ENCODE assay signal across 11 mouse cellular contexts in the genomic region with DNA sequence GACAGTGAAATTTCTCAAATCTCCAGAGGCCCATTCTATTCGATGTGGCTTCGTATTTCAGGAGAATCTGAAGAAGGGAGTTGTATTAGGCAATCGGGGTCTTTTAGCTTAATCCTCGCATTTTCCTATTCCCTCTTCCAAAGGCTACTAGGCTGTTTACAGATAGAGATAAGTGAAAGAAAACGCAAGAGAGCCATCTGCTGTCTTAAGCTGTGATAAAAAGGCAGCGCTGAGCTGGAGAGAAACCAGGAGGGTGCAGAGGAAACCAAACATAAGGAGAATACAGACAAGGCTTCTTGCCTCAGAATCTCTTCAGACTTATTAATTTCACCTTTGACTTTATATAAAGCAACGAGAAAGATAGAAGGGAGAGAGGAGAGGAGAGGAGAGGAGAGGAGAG.
DNase-seq lines count a peak whose midpoint lies in the region; ATAC-seq and TF ChIP-seq lines count a peak whose summit lies in the region.
"Had no signal": no experiment of that assay in that cellular context is flagged by ENCODE, and none has a peak within 500 bp of the region (broad histone marks: within the 10 kb centered on the region; RNA-seq: fewer than 3 reads in every experiment).

No protein-coding gene starts in this region.

- intact Hi-C loops in gastrocnemius, adult 2 months (cut with DNase I): no loop called here

- no peak overlapping the region for H3K9ac ChIP-seq in forebrain, embryonic 16.5 days (replicated peaks; ENCODE audit: low read depth, low read length)
- H3K9ac ChIP-seq in midbrain, embryonic 12.5 days (replicated peaks): no peak overlapping the region
- H3K9ac ChIP-seq: intestine, embryonic 15.5 days had no signal

- ATAC-seq in forebrain, embryonic 16.5 days: peak; percentile 67
- ATAC-seq in midbrain, embryonic 12.5 days (ENCODE audit: low FRiP score, low read depth): no peak

- peak overlapping the region; percentile 11; the same call in 1 of the 2 replicates for H3K4me3 ChIP-seq in forebrain, embryonic 16.5 days (replicated peaks; ENCODE audit: low read length)
- no peak overlapping the region for H3K4me3 ChIP-seq in midbrain, embryonic 12.5 days
- H3K4me3 ChIP-seq in gastrocnemius, adult 2 months: no peak overlapping the region
- H3K4me3 ChIP-seq: intestine, embryonic 15.5 days had no signal

- no peaks in the 10 kb centered on the region for H3K36me3 ChIP-seq in forebrain, embryonic 16.5 days (ENCODE audit: control insufficient read depth, insufficient read depth)
- no peaks in the 10 kb centered on the region for H3K36me3 ChIP-seq in midbrain, embryonic 12.5 days
- H3K36me3 ChIP-seq: intestine, embryonic 15.5 days had no signal

- TF ChIP-seq CTCF in gastrocnemius, adult 2 months (IDR thresholded peaks at IDR 0.05): no peak

- peak overlapping the region; percentile 40 for H3K4me2 ChIP-seq in forebrain, embryonic 16.5 days (ENCODE audit: low read length)
- peak overlapping the region; percentile 23; the same call in 1 of the 2 replicates for H3K4me2 ChIP-seq in midbrain, embryonic 12.5 days (replicated peaks)
- H3K4me2 ChIP-seq: intestine, embryonic 15.5 days; liver, embryonic 11.5 days had no signal

- peaks cover 20% of the 10 kb centered on the region for H3K4me1 ChIP-seq in forebrain, embryonic 16.5 days (replicated peaks; ENCODE audit: control insufficient read depth, insufficient read depth, low read length)
- H3K4me1 ChIP-seq in midbrain, embryonic 12.5 days: peaks cover 14% of the 10 kb centered on the region

- no peaks in the 10 kb centered on the region for H3K9me3 ChIP-seq in forebrain, embryonic 16.5 days (ENCODE audit: control insufficient read depth, low read length)
- no peaks in the 10 kb centered on the region for H3K9me3 ChIP-seq in midbrain, embryonic 12.5 days
- H3K9me3 ChIP-seq: intestine, embryonic 15.5 days had no signal

- H3K27ac ChIP-seq in forebrain, embryonic 16.5 days (ENCODE audit: low read length): peak overlapping the region; percentile 41; the same call in 1 of the 2 replicates
- H3K27ac ChIP-seq in midbrain, embryonic 12.5 days (replicated peaks): no peak overlapping the region
- H3K27ac ChIP-seq in gastrocnemius, adult 2 months: no peak overlapping the region
- H3K27ac ChIP-seq: intestine, embryonic 15.5 days had no signal

- 12% methylated on average over 7 of the region's 7 CpGs for WGBS in forebrain, embryonic 16.5 days
- WGBS in midbrain, embryonic 12.5 days: 14% methylated on average over 7 of the region's 7 CpGs

- peak; percentile 8 for DNase-seq in embryo, embryonic 10.5 days (ENCODE audit: low spot score)
- DNase-seq in embryo, embryonic 9.5 days (ENCODE audit: extremely low spot score): no peak
- peak; percentile 33 for DNase-seq in Muller cell, postnatal 12 days (ENCODE audit: inconsistent ontology term)
- no peak for DNase-seq in urinary bladder, postnatal 14 days (ENCODE audit: low spot score)
- DNase-seq in gastrocnemius, adult 2 months: no peak
- DNase-seq in B cell, adult 2 months: no peak
- DNase-seq: gastrocnemius, postnatal 25 days had no signal

- H3K27me3 ChIP-seq in forebrain, embryonic 16.5 days (replicated peaks; ENCODE audit: control insufficient read depth, insufficient read depth, low read length): no peaks in the 10 kb centered on the region
- H3K27me3 ChIP-seq in midbrain, embryonic 12.5 days: peaks cover 23% of the 10 kb centered on the region

Comparison
In these comparisons a context has a peak if more than half of its experiments do, and no peak if none do; other contexts are left out.
1. DNase-seq: peak in embryo, embryonic 10.5 days (single experiment) and Muller cell, postnatal 12 days (single experiment); none in embryo, embryonic 9.5 days (single experiment), urinary bladder, postnatal 14 days (single experiment), gastrocnemius, adult 2 months (single experiment) and B cell, adult 2 months (0 of 2).